Mouse (Mus musculus) MEL (cell line): Measurements from ENCODE around the gene Zfp652. TPM values are rescaled to one million over a fixed set of nuclear protein-coding genes. Genes with fewer than 3 reads are reported as not detected.

ENCODE experiments used
- DNase-seq: peaks from one replicate; pipeline ENCODE4 v3.0.0; 2011; ENCODE audit warnings: low read depth, low spot score
- H3K27ac ChIP-seq: 2 replicates; pipeline ENCODE4 v1.5.1; 2012; ENCODE audit warnings: low read depth, mild to moderate bottlenecking, control low read depth, low read length, moderate library complexity; ENCODE audit not compliant: control insufficient read depth
- H3K27me3 ChIP-seq, 2 experiments: fragments of 150-350 bp in 1 of 2; sonication (generic) in 1 of 2; 2 replicates each; pipeline ENCODE4 v1.6.1; 2012; ENCODE audit warnings: low read length in 2 of 2, mild to moderate bottlenecking in 2 of 2, improper control_type of control experiment in 1 of 2, moderate library complexity in 1 of 2; ENCODE audit not compliant: insufficient read depth in 2 of 2, control insufficient read depth in 1 of 2
- H3K36me3 ChIP-seq, 2 experiments: 2 replicates each; pipeline ENCODE4 v1.6.1; 2012 to 2014; ENCODE audit warnings: low read length in 2 of 2, improper control_type of control experiment in 1 of 2, inconsistent platforms in 1 of 2, mild to moderate bottlenecking in 1 of 2; ENCODE audit not compliant: insufficient read depth in 2 of 2, control insufficient read depth in 1 of 2
- H3K4me1 ChIP-seq, 2 experiments: fragments of 150-350 bp in 1 of 2; sonication (generic) in 1 of 2; 2 replicates each; pipeline ENCODE4 v1.6.1; 2012; ENCODE audit warnings: low read length in 2 of 2, improper control_type of control experiment in 1 of 2, mild to moderate bottlenecking in 1 of 2; ENCODE audit not compliant: insufficient read depth in 2 of 2, control insufficient read depth in 1 of 2
- H3K4me3 ChIP-seq, 2 experiments: fragments of 150-350 bp in 1 of 2; sonication (generic) in 1 of 2; 2 replicates each; pipeline ENCODE4 v1.5.1; 2012; ENCODE audit warnings: low read depth in 2 of 2, low read length in 2 of 2, mild to moderate bottlenecking in 2 of 2, moderate library complexity in 2 of 2, control low read depth in 1 of 2, improper control_type of control experiment in 1 of 2; ENCODE audit not compliant: control insufficient read depth in 1 of 2, insufficient read depth in 1 of 2
- H3K79me2 ChIP-seq: 2 replicates; pipeline ENCODE4 v1.6.1; 2012; ENCODE audit warnings: mild to moderate bottlenecking, low read length, moderate library complexity; ENCODE audit not compliant: control insufficient read depth, poor library complexity, insufficient read depth
- H3K9ac ChIP-seq: 2 replicates; pipeline ENCODE4 v1.6.1; 2012; ENCODE audit warnings: low read depth, mild to moderate bottlenecking, control low read depth, low read length, moderate library complexity; ENCODE audit not compliant: control insufficient read depth, poor library complexity, severe bottlenecking
- H3K9me3 ChIP-seq: fragments of 150-350 bp; sonication (generic); replicated peaks from 2 replicates; pipeline ENCODE4 v1.6.1; 2012; ENCODE audit warnings: mild to moderate bottlenecking, low read length, improper control_type of control experiment, moderate library complexity; ENCODE audit not compliant: insufficient read depth
- BHLHE40 ChIP-seq: IDR thresholded peaks from 2 replicates; pipeline ENCODE4 v1.6.1; 2012; ENCODE audit warnings: low read depth, mild to moderate bottlenecking, inconsistent platforms, low read length, improper control_type of control experiment, borderline replicate concordance
- CHD1 ChIP-seq: IDR thresholded peaks from 2 replicates; pipeline ENCODE4 v1.6.1; 2012; ENCODE audit warnings: low read depth, mild to moderate bottlenecking, inconsistent platforms, low read length, improper control_type of control experiment
- CHD2 ChIP-seq: IDR thresholded peaks from 2 replicates; pipeline ENCODE4 v1.6.1; 2011; ENCODE audit warnings: low read length, improper control_type of control experiment
- CTCF ChIP-seq, 3 experiments: IDR thresholded peaks in 2 of 3; conservative IDR thresholded peaks in 1 of 3; 2 replicates each; pipeline ENCODE4 v1.5.1; 2011 to 2012; ENCODE audit warnings: low read length in 3 of 3, low read depth in 2 of 3, mild to moderate bottlenecking in 2 of 3, improper control_type of control experiment in 1 of 3, inconsistent platforms in 1 of 3, mixed read lengths in 1 of 3, moderate library complexity in 1 of 3; ENCODE audit not compliant: control insufficient read depth in 1 of 3, insufficient read depth in 1 of 3, poor library complexity in 1 of 3, severe bottlenecking in 1 of 3
- E2F4 ChIP-seq: IDR thresholded peaks from 2 replicates; pipeline ENCODE4 v1.6.1; 2011; ENCODE audit warnings: low read depth, low read length, improper control_type of control experiment, borderline replicate concordance
- ELF1 ChIP-seq: IDR thresholded peaks from 2 replicates; pipeline ENCODE4 v1.6.1; 2014; ENCODE audit warnings: low read depth, mild to moderate bottlenecking, inconsistent platforms, low read length, improper control_type of control experiment, moderate library complexity
- EP300 ChIP-seq, 2 experiments: IDR thresholded peaks; 2 replicates each; pipeline ENCODE4 v1.6.1; 2011; ENCODE audit warnings: improper control_type of control experiment in 2 of 2, low read length in 2 of 2, low read depth in 1 of 2, mild to moderate bottlenecking in 1 of 2
- ETS1 ChIP-seq: IDR thresholded peaks from 2 replicates; pipeline ENCODE4 v1.6.1; 2012; ENCODE audit warnings: low read depth, mild to moderate bottlenecking, inconsistent platforms, low read length, improper control_type of control experiment, moderate library complexity
- GABPA ChIP-seq: IDR thresholded peaks from 2 replicates; pipeline ENCODE4 v1.6.1; 2012; ENCODE audit warnings: low read depth, mild to moderate bottlenecking, inconsistent platforms, low read length, improper control_type of control experiment, moderate library complexity
- GATA1 ChIP-seq: IDR thresholded peaks from 2 replicates; pipeline ENCODE4 v1.6.1; 2011; ENCODE audit warnings: low read depth, low read length, improper control_type of control experiment
- HCFC1 ChIP-seq: IDR thresholded peaks from 2 replicates; pipeline ENCODE4 v1.6.1; 2012; ENCODE audit warnings: low read depth, mild to moderate bottlenecking, inconsistent platforms, low read length, improper control_type of control experiment, moderate library complexity
- MAFK ChIP-seq: IDR thresholded peaks from 2 replicates; pipeline ENCODE4 v1.6.1; 2011; ENCODE audit warnings: low read depth, mild to moderate bottlenecking, low read length, improper control_type of control experiment, borderline replicate concordance
- MAX ChIP-seq: IDR thresholded peaks from 2 replicates; pipeline ENCODE4 v1.6.1; 2011; ENCODE audit warnings: low read length, improper control_type of control experiment
- MAZ ChIP-seq: IDR thresholded peaks from 2 replicates; pipeline ENCODE4 v1.6.1; 2012; ENCODE audit warnings: low read depth, mild to moderate bottlenecking, inconsistent platforms, low read length, improper control_type of control experiment
- MEF2A ChIP-seq: IDR thresholded peaks from 2 replicates; pipeline ENCODE4 v1.6.1; 2014; ENCODE audit warnings: low read depth, mild to moderate bottlenecking, inconsistent platforms, low read length, improper control_type of control experiment; ENCODE audit not compliant: poor library complexity, insufficient replicate concordance, severe bottlenecking; ENCODE audit errors: extremely low read depth
- MXI1 ChIP-seq: IDR thresholded peaks from 2 replicates; pipeline ENCODE4 v1.6.1; 2011; ENCODE audit warnings: mild to moderate bottlenecking, low read depth, low read length, improper control_type of control experiment
- MYC ChIP-seq: IDR thresholded peaks from 2 replicates; pipeline ENCODE4 v1.6.1; 2011; ENCODE audit warnings: low read depth, mild to moderate bottlenecking, low read length, improper control_type of control experiment, moderate library complexity
- NELFE ChIP-seq: IDR thresholded peaks from 2 replicates; pipeline ENCODE4 v1.6.1; 2011; ENCODE audit warnings: low read depth, low read length, improper control_type of control experiment
- NRF1 ChIP-seq: IDR thresholded peaks from 2 replicates; pipeline ENCODE4 v1.6.1; 2014; ENCODE audit warnings: low read depth, mild to moderate bottlenecking, inconsistent platforms, low read length, improper control_type of control experiment, moderate library complexity; ENCODE audit not compliant: poor library complexity, insufficient read depth, severe bottlenecking
- POLR2A ChIP-seq, 2 experiments: IDR thresholded peaks; 2 replicates each; pipeline ENCODE4 v1.6.1; 2011 to 2012; ENCODE audit warnings: low read length in 2 of 2, mild to moderate bottlenecking in 2 of 2, control low read depth in 1 of 2, improper control_type of control experiment in 1 of 2, low read depth in 1 of 2, moderate library complexity in 1 of 2; ENCODE audit not compliant: control insufficient read depth in 1 of 2, insufficient read depth in 1 of 2, poor library complexity in 1 of 2
- POLR2AphosphoS2 ChIP-seq: IDR thresholded peaks from 2 replicates; pipeline ENCODE4 v1.6.1; 2011; ENCODE audit warnings: low read length, improper control_type of control experiment
- POLR2AphosphoS5 ChIP-seq: IDR thresholded peaks from 2 replicates; pipeline ENCODE4 v1.6.1; 2012; ENCODE audit warnings: low read depth, borderline replicate concordance, mild to moderate bottlenecking, inconsistent platforms, low read length, moderate library complexity, mixed read lengths
- RAD21 ChIP-seq: IDR thresholded peaks from 2 replicates; pipeline ENCODE4 v1.6.1; 2011; ENCODE audit warnings: mild to moderate bottlenecking, low read depth, low read length, improper control_type of control experiment
- SIN3A ChIP-seq: IDR thresholded peaks from 2 replicates; pipeline ENCODE4 v1.6.1; 2012; ENCODE audit warnings: low read length, improper control_type of control experiment, inconsistent platforms
- SMC3 ChIP-seq: IDR thresholded peaks from 2 replicates; pipeline ENCODE4 v1.6.1; 2011; ENCODE audit warnings: low read depth, low read length, improper control_type of control experiment
- TBP ChIP-seq: IDR thresholded peaks from 2 replicates; pipeline ENCODE4 v1.8.0; 2011; ENCODE audit warnings: low read depth, low read length, improper control_type of control experiment
- USF1 ChIP-seq: IDR thresholded peaks from 2 replicates; pipeline ENCODE4 v1.6.1; 2014; ENCODE audit warnings: low read depth, mild to moderate bottlenecking, inconsistent platforms, low read length, improper control_type of control experiment, moderate library complexity
- ZC3H11A ChIP-seq: IDR thresholded peaks from 2 replicates; pipeline ENCODE4 v1.6.1; 2012; ENCODE audit warnings: low read depth, mild to moderate bottlenecking, inconsistent platforms, low read length, improper control_type of control experiment
- ZKSCAN1 ChIP-seq: IDR thresholded peaks from 2 replicates; pipeline ENCODE4 v1.6.1; 2012; ENCODE audit warnings: low read depth, mild to moderate bottlenecking, inconsistent platforms, low read length, improper control_type of control experiment, moderate library complexity
- ZMIZ1 ChIP-seq: IDR thresholded peaks from 2 replicates; pipeline ENCODE4 v1.6.1; 2012; ENCODE audit warnings: low read depth, mild to moderate bottlenecking, inconsistent platforms, low read length, improper control_type of control experiment, moderate library complexity
- ZNF384 ChIP-seq: IDR thresholded peaks from 2 replicates; pipeline ENCODE4 v1.6.1; 2012; ENCODE audit warnings: low read depth, mild to moderate bottlenecking, inconsistent platforms, low read length, improper control_type of control experiment
- polyA plus RNA-seq, 2 experiments: library from polyadenylated mRNA; stranded (reverse) in 1 of 2; unstranded in 1 of 2; fragments of >175 nt in 1 of 2; fragments of >200 nt in 1 of 2; gene quantifications; 2 replicates each; pipeline versions ENCODE4 v1.2.1 to v1.2.4; 2012; ENCODE audit warnings: low replicate concordance in 2 of 2, low read depth in 1 of 2; ENCODE audit not compliant: insufficient read length in 2 of 2, insufficient read depth in 1 of 2, missing spikeins in 1 of 2
- total RNA-seq: library from RNA; depleted of rRNA; stranded (reverse); fragments of 300-350 nt; gene quantifications from 2 replicates; pipeline ENCODE4 v1.2.3, GENCODE M21; 2012

Zfp652 gene
- total and polyA plus RNA-seq, 3 experiments = 19.3 to 38.5 (median 31.8) TPM

DNA sequence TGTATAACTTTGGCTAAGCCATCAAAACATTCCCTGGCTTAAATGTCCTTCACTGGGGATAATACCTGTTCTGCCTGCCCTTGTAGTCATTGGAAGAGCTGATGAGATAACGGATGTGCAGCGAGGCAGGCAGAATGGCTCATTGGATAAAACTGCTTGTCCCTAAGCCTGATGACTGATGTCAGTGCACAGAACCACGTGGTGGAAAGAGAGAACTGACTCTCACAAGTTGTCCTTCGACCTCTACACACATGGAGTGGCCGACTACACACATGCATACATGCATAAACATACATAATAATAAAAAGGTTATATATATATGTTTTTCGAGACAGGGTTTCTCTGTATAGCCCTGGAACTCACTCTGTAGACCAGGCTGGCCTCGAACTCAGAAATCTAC is 2.0 kb upstream of the Zfp652 start:
- Histone ChIP-seq H3K4me3 (no peak overlapping the region), H3K9ac (no peak overlapping the region)
- TF ChIP-seq NRF1 (no peak), GABPA (no peak), POLR2AphosphoS5 (no peak), CTCF (IDR thresholded peaks at IDR 0.05 in 2 of 3, conservative IDR thresholded peaks at IDR 0.05 in 1 of 3; ENCODE audit: control insufficient read depth in 1 of 3, insufficient read depth in 1 of 3, low read depth in 2 of 3, low read length in 3 of 3, poor library complexity in 1 of 3, severe bottlenecking in 1 of 3) (no peak), MAX (peak; percentile 71), ETS1 (no peak), MAFK (no peak), CHD1 (no peak), SIN3A (no peak), GATA1 (0 out of 2 replicates have a peak, but pooled peaks have one; percentile 8), USF1 (peak; percentile 50; the same call in 1 of the 2 replicates), SMC3 (no peak), ZKSCAN1 (no peak)
- TF ChIP-seq, all 39 proteins: peak for 3
- H3K27ac ChIP-seq = no peak overlapping the region
- peaks cover 0 to 35% of the 10 kb centered on the region in 2 experiments; a peak in 2 of 4 replicates for H3K36me3 ChIP-seq
- peaks cover 27% of the 10 kb centered on the region for H3K79me2 ChIP-seq
- H3K9me3 ChIP-seq = no peaks in the 10 kb centered on the region
- DNase-seq = no peak
- peaks cover 14 to 30% of the 10 kb centered on the region in 2 experiments for H3K4me1 ChIP-seq
- no peaks in the 10 kb centered on the region for H3K27me3 ChIP-seq

- H3K4me3 ChIP-seq = peak overlapping the region; percentile 55 to 78
- peaks cover 16 to 35% of the 10 kb centered on the region in 2 experiments for H3K4me1 ChIP-seq
- H3K27me3 ChIP-seq = no peaks in the 10 kb centered on the region
Observed at GRCm38 (mm10) chr11:95712085-95712562, 349 bp upstream of the Zfp652 start.

More at GRCm38 (mm10) chr11:95712085-95712562, 349 bp upstream of the Zfp652 start:
- Histone ChIP-seq H3K79me2 (peaks cover 43% of the 10 kb centered on the region), H3K9me3 (no peaks in the 10 kb centered on the region), H3K9ac (peak overlapping the region; percentile 76), H3K36me3 (peaks cover 2 to 50% of the 10 kb centered on the region in 2 experiments; a peak in 3 of 4 replicates), H3K27ac (peak overlapping the region; percentile 92)
- TF ChIP-seq NRF1 (peak; percentile 70), POLR2A (IDR thresholded peaks at IDR 0.05; ENCODE audit: control insufficient read depth in 1 of 2, insufficient read depth in 1 of 2, low read depth in 1 of 2, low read length in 2 of 2, poor library complexity in 1 of 2) (peak in 1 of 2 experiments; percentile 76; a peak in 2 of 4 replicates), SIN3A (peak; percentile 67), ETS1 (peak; percentile 38; the same call in 1 of the 2 replicates), E2F4 (no peak), MAX (peak; percentile 54), ZMIZ1 (peak; percentile 80; the same call in 1 of the 2 replicates), RAD21 (no peak), BHLHE40 (peak; percentile 31; the same call in 1 of the 2 replicates), CHD1 (0 out of 2 replicates have a peak, but pooled peaks have one; percentile 84), EP300 (IDR thresholded peaks at IDR 0.05; ENCODE audit: low read depth in 1 of 2, low read length in 2 of 2) (peak; percentile 26 to 55; a peak in 2 of 4 replicates), MYC (peak; percentile 86), ZC3H11A (0 out of 2 replicates have a peak, but pooled peaks have one; percentile 0), MEF2A (no peak), ZNF384 (0 out of 2 replicates have a peak, but pooled peaks have one; percentile 5), MXI1 (peak; percentile 82), NELFE (peak; percentile 74), HCFC1 (peak; percentile 57; the same call in 1 of the 2 replicates), TBP (peak; percentile 48; the same call in 1 of the 2 replicates), CHD2 (no peak), ELF1 (peak; percentile 16; the same call in 1 of the 2 replicates), POLR2AphosphoS2 (peak; percentile 91), MAZ (no peak; the same call in 1 of the 2 replicates)
- DNase-seq = peak; percentile 95
